Mouse (Mus musculus) liver, embryonic 14.5 days (tissue): ENCODE measurements around the gene Afp. TPM values are rescaled to one million over a fixed set of nuclear protein-coding genes. Genes with fewer than 3 reads are reported as not detected.

Experiments
- ATAC-seq: fragments of 200-750 bp; cut with Nextera tagmentation; 2 replicates; pipeline ENCODE4 v1.8.0; 2017; ENCODE audit warnings: moderate number of reproducible peaks, mild to moderate bottlenecking, moderate library complexity; ENCODE audit not compliant: insufficient read depth
- DNase-seq, 3 experiments: peaks; one replicate each; pipeline ENCODE4 v3.0.0-alpha.2; 2012 to 2013; ENCODE audit warnings: low read depth in 3 of 3, low spot score in 3 of 3
- H3K27ac ChIP-seq: fragments of 300-500 bp; sonication (generic); 2 replicates; pipeline ENCODE4 v1.5.1; 2014; ENCODE audit warnings: moderate library complexity, mild to moderate bottlenecking, control low read depth, inconsistent platforms
- H3K27me3 ChIP-seq: fragments of 300-500 bp; sonication (generic); 2 replicates; pipeline ENCODE4 v1.6.1; 2014; ENCODE audit warnings: mild to moderate bottlenecking, low read length, moderate library complexity; ENCODE audit not compliant: control insufficient read depth, insufficient read depth
- H3K36me3 ChIP-seq: fragments of 300-500 bp; sonication (generic); replicated peaks from 2 replicates; pipeline ENCODE4 v1.6.1; 2014; ENCODE audit warnings: low read depth; ENCODE audit not compliant: control insufficient read depth, insufficient read depth
- H3K4me1 ChIP-seq, 2 experiments: fragments of 200-500 bp in 1 of 2; fragments of 300-500 bp in 1 of 2; sonication (generic) in 1 of 2; replicated peaks; 2 replicates each; pipeline ENCODE4 v1.6.1; 2012 to 2014; ENCODE audit warnings: antibody characterized with exemption in 1 of 2, inconsistent platforms in 1 of 2, low read length in 1 of 2; ENCODE audit not compliant: control insufficient read depth in 2 of 2, insufficient read depth in 2 of 2
- H3K4me2 ChIP-seq: fragments of 300-500 bp; sonication (generic); 2 replicates; pipeline ENCODE4 v1.6.1; 2014; ENCODE audit warnings: low read depth, mild to moderate bottlenecking, control low read depth, moderate library complexity
- H3K4me3 ChIP-seq, 2 experiments: fragments of 200-500 bp in 1 of 2; fragments of 300-500 bp in 1 of 2; sonication (generic) in 1 of 2; 2 replicates each; pipeline ENCODE4 v1.5.1; 2012 to 2014; ENCODE audit warnings: low read depth in 2 of 2, low read length in 2 of 2, mild to moderate bottlenecking in 2 of 2, control low read depth in 1 of 2, inconsistent platforms in 1 of 2, moderate library complexity in 1 of 2; ENCODE audit not compliant: insufficient read depth in 1 of 2
- H3K9ac ChIP-seq: fragments of 300-500 bp; sonication (generic); replicated peaks from 2 replicates; pipeline ENCODE4 v1.6.1; 2014; ENCODE audit warnings: mild to moderate bottlenecking, control low read depth, moderate library complexity
- H3K9me3 ChIP-seq: fragments of 300-500 bp; sonication (generic); 2 replicates; pipeline ENCODE4 v1.6.1; 2016; ENCODE audit warnings: low read length, mixed read lengths; ENCODE audit not compliant: control insufficient read depth
- CTCF ChIP-seq: IDR thresholded peaks from 2 replicates; pipeline ENCODE4 v1.5.1; 2016; ENCODE audit warnings: antibody characterized with exemption, low read depth, control low read depth
- EP300 ChIP-seq: IDR thresholded peaks from 2 replicates; pipeline ENCODE4 v1.6.1; 2016; ENCODE audit warnings: antibody characterized with exemption, low read depth
- WGBS: fragments of 180-500 bp; shearing (Covaris S2); extraction: QIAGEN DNeasy Blood & Tissue Kit; methylation state at CpG from one replicate; pipeline ENCODE4 v1.1.7; 2014; ENCODE audit not compliant: insufficient replicate concordance; 5-methylcytosine and 5-hydroxymethylcytosine counted together
- polyA plus RNA-seq, 2 experiments: library from polyadenylated mRNA; depleted of rRNA in 1 of 2; stranded (reverse) in 1 of 2; unstranded in 1 of 2; fragments of >200 nt; fragmentation: Nextera tagmentation in 1 of 2; extraction: Ambion mirVana in 1 of 2; gene quantifications; 2 replicates each; pipeline versions ENCODE4 v1.2.1 to v1.2.3; 2012 to 2014

Afp gene
- polyA plus RNA-seq, 2 experiments = 8,021 to 11,484 TPM

- 4% methylated on average over 6 of the region's 6 CpGs for WGBS
Measured at GRCm38 (mm10) chr5:90500714-90501113, 10.2 kb downstream of the Afp start.

GRCm38 (mm10) chr5:90501752-90502151 is 11.2 kb downstream of the Afp start:
- no peak for TF ChIP-seq EP300
- TF ChIP-seq CTCF = no peak
- Histone ChIP-seq H3K27me3 (no peaks in the 10 kb centered on the region), H3K4me2 (no peak overlapping the region), H3K27ac (no peak overlapping the region), H3K9me3 (no peaks in the 10 kb centered on the region), H3K4me3 (no peak overlapping the region), H3K9ac (no peak overlapping the region), H3K4me1 (no peaks in the 10 kb centered on the region), H3K36me3 (no peaks in the 10 kb centered on the region)
- DNase-seq (no peak), ATAC-seq (no peak)
- 60% methylated on average over 5 of the region's 5 CpGs for WGBS

More at GRCm38 (mm10) chr5:90500714-90501113, 10.2 kb downstream of the Afp start:
- TF ChIP-seq CTCF = peak; percentile 85
- TF ChIP-seq EP300 = no peak
- Histone ChIP-seq H3K4me2 (no peak overlapping the region), H3K9me3 (no peaks in the 10 kb centered on the region), H3K36me3 (no peaks in the 10 kb centered on the region), H3K4me1 (no peaks in the 10 kb centered on the region), H3K27me3 (no peaks in the 10 kb centered on the region), H3K9ac (no peak overlapping the region), H3K4me3 (no peak overlapping the region), H3K27ac (no peak overlapping the region)
- no peak for DNase-seq
- ATAC-seq = no peak

- Histone ChIP-seq H3K4me3 (no peak overlapping the region), H3K9me3 (no peaks in the 10 kb centered on the region), H3K9ac (no peak overlapping the region), H3K4me2 (no peak overlapping the region), H3K36me3 (no peaks in the 10 kb centered on the region), H3K4me1 (no peaks in the 10 kb centered on the region), H3K27ac (no peak overlapping the region), H3K27me3 (no peaks in the 10 kb centered on the region)
- 36% methylated on average over 11 of the region's 11 CpGs for WGBS
- no peak for ATAC-seq
- no peak for DNase-seq
- TF ChIP-seq CTCF (no peak), EP300 (no peak)
Measured at GRCm38 (mm10) chr5:90504742-90505141, 14.2 kb downstream of the Afp start.

GRCm38 (mm10) chr5:90506507-90506906 is 16.0 kb downstream of the Afp start:
- Histone ChIP-seq H3K9ac (no peak overlapping the region), H3K4me2 (no peak overlapping the region), H3K36me3 (no peaks in the 10 kb centered on the region), H3K9me3 (no peaks in the 10 kb centered on the region), H3K4me1 (no peaks in the 10 kb centered on the region), H3K27ac (no peak overlapping the region), H3K27me3 (no peaks in the 10 kb centered on the region), H3K4me3 (no peak overlapping the region)
- ATAC-seq (no peak), DNase-seq (no peak)
- WGBS = 57% methylated on average over 2 of the region's 2 CpGs
- no peak for TF ChIP-seq CTCF
- no peak for TF ChIP-seq EP300

- Histone ChIP-seq H3K36me3 (no peaks in the 10 kb centered on the region), H3K9ac (no peak overlapping the region), H3K4me1 (no peaks in the 10 kb centered on the region), H3K27ac (no peak overlapping the region), H3K27me3 (no peaks in the 10 kb centered on the region), H3K9me3 (no peaks in the 10 kb centered on the region), H3K4me2 (no peak overlapping the region), H3K4me3 (no peak overlapping the region)
- TF ChIP-seq CTCF (no peak), EP300 (no peak)
- no peak for DNase-seq
- no peak for ATAC-seq
- WGBS = 57% methylated on average over 13 of the region's 13 CpGs
Measured at GRCm38 (mm10) chr5:90507411-90507949, 16.9 kb downstream of the Afp start.
